ENCODE assay signal across 10 mouse cellular contexts in the genomic region with DNA sequence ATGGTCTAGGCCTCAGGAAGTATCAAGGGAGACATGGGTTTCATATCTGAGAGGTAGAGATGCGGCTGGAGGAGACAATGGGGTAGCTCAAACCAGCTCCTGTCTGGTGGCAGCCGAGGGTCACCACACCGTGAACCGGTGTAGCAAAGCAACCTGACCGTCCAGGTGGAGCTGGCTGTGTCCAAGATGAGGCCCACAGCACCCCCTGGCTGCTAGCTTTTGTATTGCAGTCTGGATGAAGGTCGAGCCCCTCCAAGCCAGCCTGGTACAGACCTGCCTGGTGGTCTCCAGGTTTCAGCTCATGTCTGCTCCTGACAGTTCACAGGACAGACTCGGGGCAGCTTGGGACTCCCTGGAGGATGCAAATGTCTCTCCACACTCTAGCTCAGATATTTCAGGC. TPM values are rescaled to one million over a fixed set of nuclear protein-coding genes. Genes with fewer than 3 reads are reported as not detected.
A peak's percentile ranks its signal among the peaks of the same experiment; 100 is the strongest.
DNase-seq lines count a peak whose midpoint lies in the region; ATAC-seq and TF ChIP-seq lines count a peak whose summit lies in the region.
"Had no signal": no experiment of that assay in that cellular context is flagged by ENCODE, and none has a peak within 500 bp of the region (broad histone marks: within the 10 kb centered on the region; RNA-seq: fewer than 3 reads in every experiment).

No protein-coding gene starts in this region.

- H3K9ac ChIP-seq in kidney, embryonic 14.5 days (ENCODE audit: low read depth, low read length), result no peak overlapping the region
- no peak overlapping the region for H3K9ac ChIP-seq in midbrain, postnatal 0 days (replicated peaks; ENCODE audit: low read length, poor library complexity, severe bottlenecking)
- H3K9ac ChIP-seq: embryonic facial prominence, embryonic 15.5 days; lung, embryonic 15.5 days had no signal

- no peak overlapping the region for H3K27ac ChIP-seq in kidney, embryonic 14.5 days (ENCODE audit: low read depth, low read length)
- no peak overlapping the region for H3K27ac ChIP-seq in midbrain, postnatal 0 days (ENCODE audit: low read depth, low read length)
- H3K27ac ChIP-seq: embryonic facial prominence, embryonic 15.5 days; lung, embryonic 15.5 days had no signal

- no peak for ATAC-seq in kidney, embryonic 14.5 days (ENCODE audit: low FRiP score, low TSS enrichment)
- ATAC-seq in midbrain, postnatal 0 days (ENCODE audit: low FRiP score), result no peak

- H3K4me2 ChIP-seq in kidney, embryonic 14.5 days (replicated peaks; ENCODE audit: low read depth, low read length), result no peak overlapping the region
- H3K4me2 ChIP-seq in midbrain, postnatal 0 days (ENCODE audit: low read depth, low read length, poor library complexity, severe bottlenecking), result no peak overlapping the region
- H3K4me2 ChIP-seq: embryonic facial prominence, embryonic 15.5 days; lung, embryonic 15.5 days had no signal

- H3K4me3 ChIP-seq in kidney, embryonic 14.5 days (ENCODE audit: low read length), result no peak overlapping the region
- no peak overlapping the region for H3K4me3 ChIP-seq in midbrain, postnatal 0 days (ENCODE audit: low read depth, low read length)
- H3K4me3 ChIP-seq: embryonic facial prominence, embryonic 15.5 days; lung, embryonic 15.5 days had no signal

- no peaks in the 10 kb centered on the region for H3K4me1 ChIP-seq in kidney, embryonic 14.5 days (ENCODE audit: control insufficient read depth, insufficient read depth, low read length)
- H3K4me1 ChIP-seq in midbrain, postnatal 0 days (ENCODE audit: insufficient read depth, low read length), result no peaks in the 10 kb centered on the region
- H3K4me1 ChIP-seq: lung, embryonic 15.5 days had no signal

- TF ChIP-seq CTCF in midbrain, postnatal 0 days (IDR thresholded peaks at IDR 0.05), result peak; percentile 82

- no peaks in the 10 kb centered on the region for H3K9me3 ChIP-seq in kidney, embryonic 14.5 days (ENCODE audit: control insufficient read depth, low read length)
- no peaks in the 10 kb centered on the region for H3K9me3 ChIP-seq in midbrain, postnatal 0 days (ENCODE audit: low read length)
- H3K9me3 ChIP-seq: embryonic facial prominence, embryonic 15.5 days; lung, embryonic 15.5 days had no signal

- DNase-seq in kidney, adult 11 months, result peak; percentile 54
- DNase-seq in adipocyte (ENCODE audit: low spot score), result peak; percentile 48
- DNase-seq in cerebellum, postnatal 4 days (ENCODE audit: low spot score in 2 of 2), result peak; percentile 80 to 87
- DNase-seq in heart, postnatal 14 days, result peak; percentile 74 to 83
- peak; percentile 64 to 65 for DNase-seq in left cerebral cortex, postnatal 14 days (ENCODE audit: low spot score in 2 of 2)
- peak; percentile 53 for DNase-seq in midbrain, postnatal 0 days (ENCODE audit: low spot score)
- DNase-seq in testis, postnatal 10 days (ENCODE audit: low spot score), result peak; percentile 88

- no peaks in the 10 kb centered on the region for H3K27me3 ChIP-seq in kidney, embryonic 14.5 days (ENCODE audit: control insufficient read depth, insufficient read depth, low read length)
- no peaks in the 10 kb centered on the region for H3K27me3 ChIP-seq in midbrain, postnatal 0 days (ENCODE audit: insufficient read depth, low read length)
- H3K27me3 ChIP-seq: embryonic facial prominence, embryonic 15.5 days; lung, embryonic 15.5 days had no signal

- intact Hi-C loops in heart, postnatal 14 days (cut with DNase I), result loop anchor here (1.0 kb wide), 1 partner anchor 70 kb away; no protein-coding TSS in a partner anchor
- intact Hi-C loops in left cerebral cortex, postnatal 14 days (cut with DNase I), result loop anchor here (5.0 kb wide), 2 partner anchors 72 to 107 kb away; no protein-coding TSS in a partner anchor

- H3K36me3 ChIP-seq in kidney, embryonic 14.5 days (ENCODE audit: control insufficient read depth, insufficient read depth, low read length), result peaks cover 66% of the 10 kb centered on the region
- peaks cover 40% of the 10 kb centered on the region for H3K36me3 ChIP-seq in midbrain, postnatal 0 days (ENCODE audit: insufficient read depth, low read length)

- 57% methylated on average over 7 of the region's 7 CpGs for WGBS in kidney, embryonic 14.5 days
- WGBS in midbrain, postnatal 0 days, result 49% methylated on average over 7 of the region's 7 CpGs

RNA-seq across cellular contexts. Expression of gene Rflna, which starts 11.5 kb away (rescaled TPM):
- polyA plus RNA-seq in kidney, embryonic 14.5 days (2014; fragmentation: Nextera tagmentation; extraction: Ambion mirVana), result 3.8 and 4.8 TPM in 2 replicates
- under 1 TPM; 0.39 to 0.60 TPM for total RNA-seq in heart, postnatal 14 days (2021)
- 1 to 10 TPM; 1.7 to 2.2 TPM for total RNA-seq in left cerebral cortex, postnatal 14 days (2021)
- total RNA-seq in midbrain, postnatal 0 days (2014; rRNA removed), result 6.1 and 10.6 TPM in 2 replicates
- polyA plus RNA-seq in midbrain, postnatal 0 days (2015; fragmentation: Nextera tagmentation; extraction: Ambion mirVana), result 7.2 and 8.6 TPM in 2 replicates
